Mouse (Mus musculus): ENCODE measurements around the gene Fxyd3. TPM values are rescaled to one million over a fixed set of nuclear protein-coding genes. Genes with fewer than 3 reads are reported as not detected.

Gene Fxyd3
- polyA plus RNA-seq, 1 experiment from 2014 or later = 70.8 TPM

GRCm38 (mm10) chr7:31079670-31080069, 3.2 kb upstream of the Fxyd3 start:
- Histone ChIP-seq H3K27me3 (replicated peaks) (no peaks in the 10 kb centered on the region), H3K4me2 (replicated peaks) (no peak overlapping the region), H3K9ac (no peak overlapping the region), H3K4me3 (replicated peaks) (no peak overlapping the region), H3K4me1 (replicated peaks) (peaks cover 9% of the 10 kb centered on the region; the same call in 1 of the 2 replicates), H3K27ac (no peak overlapping the region), H3K9me3 (no peaks in the 10 kb centered on the region), H3K36me3 (no peaks in the 10 kb centered on the region)
- no peak for ATAC-seq
- 83% methylated on average over 8 of the region's 8 CpGs for WGBS

- no peak overlapping the region for H3K9ac ChIP-seq
- peaks cover 14% of the 10 kb centered on the region for H3K4me1 ChIP-seq (replicated peaks)
- H3K27ac ChIP-seq = peak overlapping the region; percentile 41; the same call in 1 of the 2 replicates
- WGBS = 41% methylated on average over 5 of the region's 5 CpGs
- 0 out of 2 replicates have a peak, but pooled peaks have one; percentile 17 for ATAC-seq
- no peak overlapping the region for H3K4me2 ChIP-seq (replicated peaks)
- no peak overlapping the region for H3K4me3 ChIP-seq (replicated peaks)
- H3K9me3 ChIP-seq = no peaks in the 10 kb centered on the region
- H3K27me3 ChIP-seq (replicated peaks) = no peaks in the 10 kb centered on the region
- H3K36me3 ChIP-seq = no peaks in the 10 kb centered on the region
Measured at GRCm38 (mm10) chr7:31077885-31078445, 1.5 kb upstream of the Fxyd3 start.

GRCm38 (mm10) chr7:31077470-31077869, 966 bp upstream of the Fxyd3 start:
- H3K9ac ChIP-seq = no peak overlapping the region
- WGBS = 66% methylated on average over 6 of the region's 6 CpGs
- H3K27ac ChIP-seq = peak overlapping the region; percentile 41; the same call in 1 of the 2 replicates
- H3K4me2 ChIP-seq (replicated peaks) = no peak overlapping the region
- H3K27me3 ChIP-seq (replicated peaks) = no peaks in the 10 kb centered on the region
- H3K4me3 ChIP-seq (replicated peaks) = no peak overlapping the region
- H3K4me1 ChIP-seq (replicated peaks) = peaks cover 19% of the 10 kb centered on the region
- H3K9me3 ChIP-seq = no peaks in the 10 kb centered on the region
- no peaks in the 10 kb centered on the region for H3K36me3 ChIP-seq
- ATAC-seq = peak; percentile 10; the same call in 1 of the 2 replicates

GRCm38 (mm10) chr7:31074713-31075069, 1.8 kb downstream of the Fxyd3 start:
- H3K36me3 ChIP-seq = no peaks in the 10 kb centered on the region
- no peaks in the 10 kb centered on the region for H3K9me3 ChIP-seq
- H3K27ac ChIP-seq = 0 out of 2 replicates have a peak overlapping the region, but pooled peaks have one; percentile 54
- no peak overlapping the region for H3K4me2 ChIP-seq (replicated peaks)
- peaks cover 27% of the 10 kb centered on the region for H3K4me1 ChIP-seq (replicated peaks)
- no peaks in the 10 kb centered on the region for H3K27me3 ChIP-seq (replicated peaks)
- H3K4me3 ChIP-seq (replicated peaks) = no peak overlapping the region
- 55% methylated on average over 5 of the region's 5 CpGs for WGBS
- no peak for ATAC-seq
- H3K9ac ChIP-seq = no peak overlapping the region

GRCm38 (mm10) chr7:31074061-31074712, 2.3 kb downstream of the Fxyd3 start:
- Histone ChIP-seq H3K36me3 (no peaks in the 10 kb centered on the region), H3K4me1 (replicated peaks) (peaks cover 27% of the 10 kb centered on the region), H3K4me2 (replicated peaks) (no peak overlapping the region), H3K9me3 (no peaks in the 10 kb centered on the region), H3K4me3 (replicated peaks) (no peak overlapping the region), H3K9ac (no peak overlapping the region), H3K27ac (0 out of 2 replicates have a peak overlapping the region, but pooled peaks have one; percentile 54), H3K27me3 (replicated peaks) (no peaks in the 10 kb centered on the region)
- no peak for ATAC-seq
- 56% methylated on average over 7 of the region's 7 CpGs for WGBS

- Histone ChIP-seq H3K36me3 (no peaks in the 10 kb centered on the region), H3K9me3 (no peaks in the 10 kb centered on the region), H3K9ac (no peak overlapping the region), H3K27me3 (replicated peaks) (no peaks in the 10 kb centered on the region), H3K27ac (no peak overlapping the region), H3K4me3 (replicated peaks) (no peak overlapping the region), H3K4me1 (replicated peaks) (peaks cover 27% of the 10 kb centered on the region), H3K4me2 (replicated peaks) (no peak overlapping the region)
- ATAC-seq = no peak
Measured at GRCm38 (mm10) chr7:31073546-31073945, 3.0 kb downstream of the Fxyd3 start.

- Histone ChIP-seq H3K9ac (no peak overlapping the region), H3K27ac (peak overlapping the region; percentile 52; the same call in 1 of the 2 replicates), H3K36me3 (no peaks in the 10 kb centered on the region), H3K4me2 (replicated peaks) (peak overlapping the region; percentile 18; the same call in 1 of the 2 replicates), H3K4me3 (replicated peaks) (no peak overlapping the region), H3K27me3 (replicated peaks) (no peaks in the 10 kb centered on the region), H3K9me3 (no peaks in the 10 kb centered on the region), H3K4me1 (replicated peaks) (peaks cover 32% of the 10 kb centered on the region)
- WGBS = 19% methylated on average over 9 of the region's 9 CpGs
- peak; percentile 21 for ATAC-seq
Measured at GRCm38 (mm10) chr7:31072326-31072725, 4.2 kb downstream of the Fxyd3 start.

GRCm38 (mm10) chr7:31070324-31070723, 6.2 kb downstream of the Fxyd3 start:
- H3K4me3 ChIP-seq (replicated peaks) = no peak overlapping the region
- H3K27ac ChIP-seq = no peak overlapping the region
- H3K9me3 ChIP-seq = no peaks in the 10 kb centered on the region
- H3K9ac ChIP-seq = no peak overlapping the region
- no peak for ATAC-seq
- H3K27me3 ChIP-seq (replicated peaks) = no peaks in the 10 kb centered on the region
- H3K4me2 ChIP-seq (replicated peaks) = no peak overlapping the region
- peaks cover 28% of the 10 kb centered on the region for H3K4me1 ChIP-seq (replicated peaks)
- no peaks in the 10 kb centered on the region for H3K36me3 ChIP-seq
- 84% methylated on average over 6 of the region's 6 CpGs for WGBS

GRCm38 (mm10) chr7:31069491-31069890, 7.0 kb downstream of the Fxyd3 start:
- no peak for ATAC-seq
- H3K27me3 ChIP-seq (replicated peaks) = no peaks in the 10 kb centered on the region
- H3K4me3 ChIP-seq (replicated peaks) = no peak overlapping the region
- no peak overlapping the region for H3K27ac ChIP-seq
- no peak overlapping the region for H3K9ac ChIP-seq
- no peaks in the 10 kb centered on the region for H3K36me3 ChIP-seq
- H3K9me3 ChIP-seq = no peaks in the 10 kb centered on the region
- WGBS = 87% methylated on average over 14 of the region's 14 CpGs
- H3K4me1 ChIP-seq (replicated peaks) = peaks cover 28% of the 10 kb centered on the region
- H3K4me2 ChIP-seq (replicated peaks) = no peak overlapping the region

- no peak overlapping the region for H3K9ac ChIP-seq
- H3K36me3 ChIP-seq = no peaks in the 10 kb centered on the region
- H3K27me3 ChIP-seq (replicated peaks) = no peaks in the 10 kb centered on the region
- H3K4me2 ChIP-seq (replicated peaks) = no peak overlapping the region
- peaks cover 17% of the 10 kb centered on the region for H3K4me1 ChIP-seq (replicated peaks)
- no peaks in the 10 kb centered on the region for H3K9me3 ChIP-seq
- H3K4me3 ChIP-seq (replicated peaks) = no peak overlapping the region
- peak; percentile 34; the same call in 1 of the 2 replicates for ATAC-seq
- 34% methylated on average over 5 of the region's 5 CpGs for WGBS
- H3K27ac ChIP-seq = 0 out of 2 replicates have a peak overlapping the region, but pooled peaks have one; percentile 36
Measured at GRCm38 (mm10) chr7:31067836-31068235, 8.7 kb downstream of the Fxyd3 start.

GRCm38 (mm10) chr7:31063074-31063560, 13.4 kb downstream of the Fxyd3 start:
- 87% methylated on average over 12 of the region's 12 CpGs for WGBS
- no peaks in the 10 kb centered on the region for H3K9me3 ChIP-seq
- H3K27ac ChIP-seq = no peak overlapping the region
- no peak overlapping the region for H3K4me3 ChIP-seq (replicated peaks)
- no peaks in the 10 kb centered on the region for H3K36me3 ChIP-seq
- no peak overlapping the region for H3K9ac ChIP-seq
- ATAC-seq = no peak
- H3K27me3 ChIP-seq (replicated peaks) = no peaks in the 10 kb centered on the region
- H3K4me1 ChIP-seq (replicated peaks) = peaks cover 12% of the 10 kb centered on the region
- no peak overlapping the region for H3K4me2 ChIP-seq (replicated peaks)

- Histone ChIP-seq H3K9me3 (no peaks in the 10 kb centered on the region), H3K27me3 (replicated peaks) (no peaks in the 10 kb centered on the region), H3K4me1 (replicated peaks) (0 out of 2 replicates have a peak, but pooled peaks cover 7% of the 10 kb centered on the region), H3K4me2 (replicated peaks) (no peak overlapping the region), H3K27ac (no peak overlapping the region), H3K36me3 (no peaks in the 10 kb centered on the region), H3K9ac (no peak overlapping the region), H3K4me3 (replicated peaks) (no peak overlapping the region)
- ATAC-seq = no peak
- WGBS = 88% methylated on average over 7 of the region's 7 CpGs
Measured at GRCm38 (mm10) chr7:31060621-31061010, 15.9 kb downstream of the Fxyd3 start.
